Mouse (Mus musculus) c-Kit-negative CD71-positive TER-119-positive erythroid progenitor cells, embryonic 14.5 days (primary cell): Measurements from ENCODE around the gene Rap1b.

Experiments used
- DNase-seq: peaks from one replicate; pipeline ENCODE4 v3.0.0-alpha.2; 2013; ENCODE audit warnings: low read depth, low spot score

Gene Rap1b

GRCm38 (mm10) chr10:117783786-117784420 is 61.9 kb downstream of the Rap1b start:
- no peak for DNase-seq

GRCm38 (mm10) chr10:117782491-117783260 is 63.2 kb downstream of the Rap1b start:
- DNase-seq, result no peak

GRCm38 (mm10) chr10:117782056-117782455 is 63.8 kb downstream of the Rap1b start:
- no peak for DNase-seq

GRCm38 (mm10) chr10:117781021-117781725 is 64.7 kb downstream of the Rap1b start:
- no peak for DNase-seq

- DNase-seq, result no peak
Observed at GRCm38 (mm10) chr10:117780306-117780911, 65.4 kb downstream of the Rap1b start.

GRCm38 (mm10) chr10:117779581-117780305 is 66.1 kb downstream of the Rap1b start:
- no peak for DNase-seq

- no peak for DNase-seq
Observed at GRCm38 (mm10) chr10:117778951-117779350, 66.9 kb downstream of the Rap1b start.

GRCm38 (mm10) chr10:117778328-117778910 is 67.4 kb downstream of the Rap1b start:
- DNase-seq, result no peak

GRCm38 (mm10) chr10:117777501-117778327 is 68.1 kb downstream of the Rap1b start:
- no peak for DNase-seq

GRCm38 (mm10) chr10:117777103-117777470 is 68.7 kb downstream of the Rap1b start:
- DNase-seq, result no peak

GRCm38 (mm10) chr10:117776281-117777102 is 69.3 kb downstream of the Rap1b start:
- DNase-seq, result no peak

GRCm38 (mm10) chr10:117775401-117776144 is 70.3 kb downstream of the Rap1b start:
- DNase-seq, result no peak

- no peak for DNase-seq
Observed at GRCm38 (mm10) chr10:117774817-117775120, 71.1 kb downstream of the Rap1b start.

- DNase-seq, result no peak
Observed at GRCm38 (mm10) chr10:117774011-117774816, 71.6 kb downstream of the Rap1b start.

GRCm38 (mm10) chr10:117773106-117773720 is 72.6 kb downstream of the Rap1b start:
- no peak for DNase-seq

- no peak for DNase-seq
Observed at GRCm38 (mm10) chr10:117772364-117773105, 73.3 kb downstream of the Rap1b start.

GRCm38 (mm10) chr10:117771131-117771510 is 74.7 kb downstream of the Rap1b start:
- DNase-seq, result no peak
